Mouse (Mus musculus): ENCODE results near the gene Det1. TPM values are rescaled to one million over a fixed set of nuclear protein-coding genes. Genes with fewer than 3 reads are reported as not detected.
A peak's percentile ranks its signal among the peaks of the same experiment; 100 is the strongest.

Det1 gene
- polyA plus RNA-seq (2012): 0.20 and 0.47 TPM in 2 replicates

DNA sequence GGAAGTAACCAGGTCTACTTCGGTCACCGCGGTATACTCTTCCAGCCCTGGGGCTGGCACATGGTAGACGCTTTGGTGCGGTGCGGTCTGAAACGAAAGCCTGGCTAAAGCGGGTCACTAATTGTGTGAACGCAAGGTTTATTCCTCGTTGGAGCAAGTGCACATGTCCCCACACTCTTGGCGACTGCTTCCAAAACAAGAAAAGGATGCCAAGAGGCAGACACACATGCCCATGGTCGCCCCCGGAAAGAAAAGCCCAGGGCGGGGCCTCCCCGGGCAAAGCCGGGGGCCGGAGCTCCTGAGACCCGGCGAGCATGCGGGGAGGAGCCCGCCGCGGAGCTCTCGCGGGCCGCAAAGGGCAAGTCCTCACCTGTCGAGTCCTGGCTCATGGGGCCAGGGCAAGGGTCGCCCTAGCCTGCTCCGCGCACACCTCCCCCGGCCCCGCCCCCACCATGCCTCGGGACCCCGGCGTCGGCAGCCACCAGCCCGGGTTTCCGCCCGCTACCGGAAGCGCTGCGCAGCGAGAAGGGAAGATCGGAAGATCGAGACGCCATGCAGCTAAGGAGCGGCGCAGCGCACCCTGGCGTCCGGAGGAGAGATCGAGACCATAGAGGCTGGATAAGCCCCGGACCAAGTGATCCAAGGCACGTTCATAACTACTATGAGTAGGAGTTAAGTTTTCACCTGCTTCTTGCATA is at the start of gene Det1:
Gene Det1 (minus strand): TSS at position 527 of the 698 bp plus-strand sequence.
- peak; percentile 7; the same call in 1 of the 2 replicates for TF ChIP-seq GATA1 (IDR thresholded peaks at IDR 0.05; ENCODE audit: low read length)
- TF ChIP-seq TAL1 (IDR thresholded peaks at IDR 0.05; ENCODE audit: low read length): no peak
- H3K9me3 ChIP-seq (ENCODE audit: control insufficient read depth, low read length): no peaks in the 10 kb centered on the region
- peaks cover 27% of the 10 kb centered on the region for H3K36me3 ChIP-seq (ENCODE audit: control insufficient read depth)
- peaks cover 2% of the 10 kb centered on the region; the same call in 1 of the 2 replicates for H3K27me3 ChIP-seq (ENCODE audit: control insufficient read depth)
- H3K4me3 ChIP-seq (replicated peaks): peak within 1 kb of the TSS; percentile 92
- H3K4me1 ChIP-seq (ENCODE audit: control insufficient read depth): peaks cover 31% of the 10 kb centered on the region

DNA sequence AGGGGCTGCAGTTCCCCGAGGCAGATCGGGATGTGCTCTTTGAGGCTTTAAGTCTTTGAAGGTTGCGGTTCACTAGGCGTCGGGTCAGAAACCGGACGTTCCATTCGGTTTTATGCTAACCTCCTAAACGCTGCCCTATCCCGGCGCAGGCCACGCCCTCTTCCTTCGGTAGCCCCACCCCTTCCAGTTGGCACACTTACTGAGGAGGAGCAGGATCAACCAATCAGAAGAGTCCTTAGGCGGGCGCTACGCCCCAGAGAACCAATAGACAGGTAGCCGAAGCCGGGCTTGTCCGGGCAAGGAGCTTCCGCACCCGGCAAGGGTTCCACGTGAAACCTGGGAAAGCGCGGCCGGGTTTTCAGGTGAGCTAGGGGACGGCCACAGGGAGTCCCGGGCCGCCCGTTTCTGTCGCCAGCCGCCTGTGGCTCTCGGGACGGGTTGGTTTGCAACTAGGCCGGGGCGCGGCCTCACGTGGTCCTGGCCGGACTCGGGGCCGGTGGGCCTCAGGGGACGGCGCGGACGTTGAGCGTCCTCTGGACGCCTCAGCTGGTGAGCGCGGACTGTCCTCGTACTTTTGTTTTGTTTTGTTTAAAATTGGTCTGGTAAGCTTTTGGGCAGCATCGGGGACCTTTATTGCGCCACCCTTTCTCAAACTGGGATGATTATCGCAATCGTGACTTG is 48.7 kb upstream of the Det1 start, which contains the start of gene Aen:
Gene Aen (plus strand): TSS at position 202 of the 681 bp plus-strand sequence.
- H3K4me3 ChIP-seq (replicated peaks): peak within 1 kb of the TSS; percentile 92
- 0 out of 2 replicates have a peak, but pooled peaks cover 2% of the 10 kb centered on the region for H3K27me3 ChIP-seq (ENCODE audit: control insufficient read depth)
- peaks cover 65% of the 10 kb centered on the region for H3K4me1 ChIP-seq (ENCODE audit: control insufficient read depth)
- TF ChIP-seq GATA1 (IDR thresholded peaks at IDR 0.05; ENCODE audit: low read length) (no peak), TAL1 (IDR thresholded peaks at IDR 0.05; ENCODE audit: low read length) (no peak)
- peaks cover 11% of the 10 kb centered on the region for H3K36me3 ChIP-seq (ENCODE audit: control insufficient read depth)
- H3K9me3 ChIP-seq (ENCODE audit: control insufficient read depth, low read length): no peaks in the 10 kb centered on the region

DNA sequence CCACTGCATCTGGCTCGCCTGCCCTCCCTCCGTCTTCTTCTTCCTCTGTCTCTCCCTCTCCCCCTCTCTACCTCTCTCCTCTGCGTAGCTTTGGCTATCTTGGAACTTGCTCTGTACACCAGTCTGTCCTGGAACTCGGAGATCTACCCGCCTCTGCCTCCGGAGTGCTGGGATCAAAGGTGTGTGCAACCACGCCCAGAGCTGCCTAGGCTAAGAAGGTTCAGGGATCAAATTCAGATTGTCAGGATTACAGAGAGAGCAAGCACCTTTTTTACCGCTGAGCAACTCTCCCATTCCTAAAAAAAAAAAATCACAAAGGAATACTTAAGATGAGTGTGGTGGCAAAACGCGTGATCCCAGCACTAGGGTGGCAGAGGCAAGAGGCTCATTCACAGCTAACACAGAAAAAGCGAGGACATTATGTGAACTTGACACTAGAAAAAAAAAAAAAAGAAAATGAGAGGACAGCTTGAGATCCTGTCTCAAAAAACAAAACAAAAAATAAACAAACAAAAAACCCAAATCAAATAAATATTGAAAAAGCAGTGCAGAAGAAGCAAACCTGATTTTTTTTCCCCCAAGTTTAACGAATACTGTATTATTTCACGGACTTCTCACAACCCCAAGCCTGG is 48.1 kb upstream of the Det1 start:
- Histone ChIP-seq H3K27me3 (ENCODE audit: control insufficient read depth) (peaks cover 3% of the 10 kb centered on the region), H3K4me1 (ENCODE audit: control insufficient read depth) (peaks cover 65% of the 10 kb centered on the region), H3K36me3 (ENCODE audit: control insufficient read depth) (peaks cover 11% of the 10 kb centered on the region)

DNA sequence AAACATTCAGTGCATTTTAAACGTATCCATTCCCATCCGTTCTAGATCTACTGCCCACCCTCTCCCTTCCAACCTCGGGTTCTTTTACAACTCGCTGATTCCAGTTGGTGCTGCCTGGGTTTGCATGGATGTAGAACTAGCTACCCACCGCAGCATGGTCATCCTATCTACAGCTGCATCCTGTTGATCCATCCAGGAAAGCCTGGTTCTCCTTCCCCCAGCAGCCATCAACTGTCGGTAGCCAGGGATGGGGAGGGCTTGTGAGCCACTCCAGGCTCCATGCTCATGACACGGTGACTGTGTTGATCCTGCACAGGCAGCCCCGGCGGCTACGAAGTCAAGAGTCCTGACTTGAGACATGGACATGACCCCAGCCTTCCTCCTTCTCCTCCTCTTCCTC is 46.9 kb upstream of the Det1 start:
- Histone ChIP-seq H3K4me3 (replicated peaks) (no peak overlapping the region), H3K36me3 (ENCODE audit: control insufficient read depth) (peaks cover 11% of the 10 kb centered on the region), H3K27me3 (ENCODE audit: control insufficient read depth) (peaks cover 12% of the 10 kb centered on the region), H3K9me3 (ENCODE audit: control insufficient read depth, low read length) (no peaks in the 10 kb centered on the region), H3K4me1 (ENCODE audit: control insufficient read depth) (peaks cover 65% of the 10 kb centered on the region)
- TF ChIP-seq TAL1 (IDR thresholded peaks at IDR 0.05; ENCODE audit: low read length) (no peak), GATA1 (IDR thresholded peaks at IDR 0.05; ENCODE audit: low read length) (no peak)

More for the DNA sequence above, 48.1 kb upstream of the Det1 start:
- TF ChIP-seq GATA1 (IDR thresholded peaks at IDR 0.05; ENCODE audit: low read length) (no peak), TAL1 (IDR thresholded peaks at IDR 0.05; ENCODE audit: low read length) (no peak)
- H3K9me3 ChIP-seq (ENCODE audit: control insufficient read depth, low read length): no peaks in the 10 kb centered on the region
- peak overlapping the region; percentile 92 for H3K4me3 ChIP-seq (replicated peaks)

DNA sequence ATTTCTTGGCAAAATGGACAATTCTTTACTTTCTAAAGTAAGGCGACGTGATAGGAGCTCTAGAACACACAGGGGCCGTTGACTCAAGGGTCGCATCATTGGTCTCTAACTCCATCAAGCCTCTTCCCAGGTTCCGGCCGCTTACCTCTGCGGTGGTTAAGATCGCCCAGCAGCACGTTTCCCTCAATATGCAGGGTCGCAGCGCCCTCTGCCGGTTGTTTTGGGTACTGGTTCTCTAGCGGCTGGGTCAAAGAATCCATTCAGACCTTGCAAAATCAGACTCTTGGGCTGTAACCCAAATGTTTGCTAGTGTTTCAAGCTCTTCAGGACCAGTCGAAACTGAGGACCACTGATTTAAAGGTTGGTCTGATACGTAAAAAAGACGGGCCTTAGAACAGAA is 43.6 kb upstream of the Det1 start:
- peaks cover 36% of the 10 kb centered on the region for H3K4me1 ChIP-seq (ENCODE audit: control insufficient read depth)
- H3K4me3 ChIP-seq (replicated peaks): no peak overlapping the region
- H3K36me3 ChIP-seq (ENCODE audit: control insufficient read depth): no peaks in the 10 kb centered on the region
- TF ChIP-seq GATA1 (IDR thresholded peaks at IDR 0.05; ENCODE audit: low read length): no peak
- TF ChIP-seq TAL1 (IDR thresholded peaks at IDR 0.05; ENCODE audit: low read length): no peak
- H3K9me3 ChIP-seq (ENCODE audit: control insufficient read depth, low read length): no peaks in the 10 kb centered on the region
- peaks cover 43% of the 10 kb centered on the region for H3K27me3 ChIP-seq (ENCODE audit: control insufficient read depth)

DNA sequence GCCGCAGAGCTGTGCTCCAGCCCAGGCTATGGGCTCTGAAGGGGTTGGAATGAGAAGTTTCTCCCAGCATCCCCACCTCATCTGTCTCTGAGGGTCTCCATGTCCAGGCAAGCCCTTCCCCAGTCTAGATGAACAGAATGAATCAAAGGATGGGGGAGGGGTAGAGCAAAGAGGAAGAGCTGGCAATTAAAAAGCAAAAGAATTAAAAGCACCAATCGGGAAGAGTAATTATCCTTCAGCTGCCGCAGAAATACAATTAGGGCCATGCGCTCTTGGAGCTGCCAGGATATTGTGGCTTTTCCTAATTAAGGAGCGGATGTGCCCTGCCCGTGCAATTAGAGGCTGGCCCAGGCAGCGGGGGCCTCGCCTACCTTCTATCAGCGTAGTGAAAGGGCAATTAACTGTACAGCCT is 40.4 kb upstream of the Det1 start:
- Histone ChIP-seq H3K4me1 (ENCODE audit: control insufficient read depth) (peaks cover 10% of the 10 kb centered on the region), H3K9me3 (ENCODE audit: control insufficient read depth, low read length) (peaks cover 5% of the 10 kb centered on the region; the same call in 1 of the 2 replicates), H3K36me3 (ENCODE audit: control insufficient read depth) (no peaks in the 10 kb centered on the region), H3K4me3 (replicated peaks) (no peak overlapping the region), H3K27me3 (ENCODE audit: control insufficient read depth) (peaks cover 75% of the 10 kb centered on the region)
- TF ChIP-seq TAL1 (IDR thresholded peaks at IDR 0.05; ENCODE audit: low read length) (no peak), GATA1 (IDR thresholded peaks at IDR 0.05; ENCODE audit: low read length) (no peak)

DNA sequence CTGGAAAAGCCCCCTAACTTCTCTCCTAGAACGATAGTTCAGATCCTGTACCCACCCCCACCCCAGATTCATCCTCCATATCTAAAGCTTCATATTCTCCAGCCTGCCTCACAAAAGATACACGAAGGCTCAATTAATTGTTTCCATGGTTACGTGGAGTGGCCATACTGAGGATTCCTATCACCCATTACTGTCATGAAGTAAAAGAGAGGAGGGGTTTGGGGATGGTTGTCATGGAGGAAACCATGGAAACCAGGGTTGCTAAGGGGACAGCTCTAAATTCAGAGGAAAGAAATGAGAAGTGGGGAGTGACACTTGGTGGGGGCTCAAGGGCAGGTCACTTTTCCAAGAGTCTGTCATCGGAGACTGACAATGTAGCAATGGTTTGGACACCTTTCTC is 39.4 kb upstream of the Det1 start:
- no peaks in the 10 kb centered on the region for H3K36me3 ChIP-seq (ENCODE audit: control insufficient read depth)
- H3K27me3 ChIP-seq (ENCODE audit: control insufficient read depth): peaks cover 85% of the 10 kb centered on the region
- H3K4me3 ChIP-seq (replicated peaks): no peak overlapping the region
- peaks cover 2% of the 10 kb centered on the region; the same call in 1 of the 2 replicates for H3K4me1 ChIP-seq (ENCODE audit: control insufficient read depth)
- no peak for TF ChIP-seq TAL1 (IDR thresholded peaks at IDR 0.05; ENCODE audit: low read length)
- TF ChIP-seq GATA1 (IDR thresholded peaks at IDR 0.05; ENCODE audit: low read length): no peak
- peaks cover 5% of the 10 kb centered on the region; the same call in 1 of the 2 replicates for H3K9me3 ChIP-seq (ENCODE audit: control insufficient read depth, low read length)

DNA sequence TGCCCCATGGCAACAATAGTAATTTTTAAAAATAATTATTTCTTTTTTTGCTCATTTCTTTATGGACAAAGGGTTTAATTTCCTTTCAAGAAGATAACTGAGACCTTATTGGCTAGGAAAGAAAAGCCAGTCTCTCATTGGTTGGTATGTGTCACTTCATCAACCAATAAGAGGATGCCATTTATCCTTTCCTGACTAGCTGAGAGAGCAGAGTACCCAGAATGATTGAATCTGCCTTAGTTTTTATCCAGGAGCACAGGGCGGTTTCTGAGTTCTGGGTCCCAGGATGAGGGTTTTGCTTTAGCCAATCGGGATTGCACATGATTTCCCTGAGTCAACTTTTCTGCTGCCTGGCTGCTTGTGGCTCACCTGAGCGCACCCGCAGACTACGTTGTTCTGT is 38.3 kb upstream of the Det1 start:
- Histone ChIP-seq H3K4me3 (replicated peaks) (no peak overlapping the region), H3K4me1 (ENCODE audit: control insufficient read depth) (no peaks in the 10 kb centered on the region), H3K9me3 (ENCODE audit: control insufficient read depth, low read length) (peaks cover 5% of the 10 kb centered on the region; the same call in 1 of the 2 replicates), H3K27me3 (ENCODE audit: control insufficient read depth) (peaks cover 94% of the 10 kb centered on the region), H3K36me3 (ENCODE audit: control insufficient read depth) (no peaks in the 10 kb centered on the region)
- TF ChIP-seq TAL1 (IDR thresholded peaks at IDR 0.05; ENCODE audit: low read length) (no peak), GATA1 (IDR thresholded peaks at IDR 0.05; ENCODE audit: low read length) (no peak)

DNA sequence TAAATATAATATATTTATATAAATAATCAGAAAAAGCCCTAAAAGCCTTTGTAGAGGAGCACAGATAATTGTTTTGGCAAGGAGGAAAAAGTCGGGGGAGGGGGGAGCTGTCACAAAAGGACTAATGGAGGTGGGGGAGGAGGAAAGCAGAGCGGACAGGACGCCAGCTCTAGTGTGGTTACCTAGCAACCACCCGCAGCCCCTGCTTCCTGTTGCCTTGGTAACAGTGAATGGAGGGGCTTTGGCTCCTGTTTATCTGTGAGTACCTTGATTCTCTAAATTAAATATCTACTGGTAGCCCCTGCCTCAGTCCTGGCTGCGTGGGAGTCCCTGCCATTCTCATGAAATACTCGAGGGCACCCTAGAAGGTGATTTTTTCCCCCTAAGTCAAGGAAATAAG is 37.1 kb upstream of the Det1 start:
- H3K36me3 ChIP-seq (ENCODE audit: control insufficient read depth): no peaks in the 10 kb centered on the region
- TF ChIP-seq TAL1 (IDR thresholded peaks at IDR 0.05; ENCODE audit: low read length): no peak
- H3K27me3 ChIP-seq (ENCODE audit: control insufficient read depth): peaks cover 97% of the 10 kb centered on the region
- no peak overlapping the region for H3K4me3 ChIP-seq (replicated peaks)
- H3K4me1 ChIP-seq (ENCODE audit: control insufficient read depth): no peaks in the 10 kb centered on the region
- peaks cover 5% of the 10 kb centered on the region; the same call in 1 of the 2 replicates for H3K9me3 ChIP-seq (ENCODE audit: control insufficient read depth, low read length)

Measured in erythroblast, embryonic 14.5 days (primary cell).